Mouse (Mus musculus): ENCODE measurements around the gene Epha8.
A peak's percentile ranks its signal among the peaks of the same experiment; 100 is the strongest.

The Epha8 gene

GRCm38 (mm10) chr4:136907033-136907432 is 49.6 kb downstream of the Epha8 start:
- DNase-seq (ENCODE audit: low spot score in 2 of 2) = no peak

- DNase-seq (ENCODE audit: low spot score in 2 of 2) = no peak
These were observed 51.7 kb downstream of the Epha8 start for GRCm38 (mm10) chr4:136904767-136905539.

- no peak for DNase-seq (ENCODE audit: low spot score in 2 of 2)
These were observed 57.5 kb downstream of the Epha8 start for GRCm38 (mm10) chr4:136899154-136899553.

- DNase-seq (ENCODE audit: low spot score in 2 of 2) = no peak
These were observed 58.0 kb downstream of the Epha8 start, which contains the start of gene C1qa for GRCm38 (mm10) chr4:136898637-136899036. Gene C1qa (minus strand): TSS chr4:136898803.

- no peak for DNase-seq (ENCODE audit: low spot score in 2 of 2)
These were observed 58.5 kb downstream of the Epha8 start for GRCm38 (mm10) chr4:136898084-136898598.

GRCm38 (mm10) chr4:136896461-136896860 is 60.2 kb downstream of the Epha8 start:
- no peak for DNase-seq (ENCODE audit: low spot score in 2 of 2)

GRCm38 (mm10) chr4:136895861-136896260 is 60.8 kb downstream of the Epha8 start:
- no peak for DNase-seq (ENCODE audit: low spot score in 2 of 2)

- DNase-seq (ENCODE audit: low spot score in 2 of 2) = no peak
These were observed 61.8 kb downstream of the Epha8 start for GRCm38 (mm10) chr4:136894821-136895220.

GRCm38 (mm10) chr4:136893691-136894543 is 62.7 kb downstream of the Epha8 start:
- peak in 1 of 2 experiments; percentile 68 for DNase-seq (ENCODE audit: low spot score in 2 of 2)

GRCm38 (mm10) chr4:136892811-136893210 is 63.8 kb downstream of the Epha8 start, which contains the start of gene C1qc:
Gene C1qc (minus strand): TSS chr4:136893065.
- DNase-seq (ENCODE audit: low spot score in 2 of 2) = peak in 1 of 2 experiments; percentile 55

- no peak for DNase-seq (ENCODE audit: low spot score in 2 of 2)
These were observed 64.2 kb downstream of the Epha8 start for GRCm38 (mm10) chr4:136892371-136892770.

- DNase-seq (ENCODE audit: low spot score in 2 of 2) = no peak
These were observed 65.5 kb downstream of the Epha8 start for GRCm38 (mm10) chr4:136891115-136891514.

- DNase-seq (ENCODE audit: low spot score in 2 of 2) = no peak
These were observed 66.6 kb downstream of the Epha8 start for GRCm38 (mm10) chr4:136889981-136890380.

- no peak for DNase-seq (ENCODE audit: low spot score in 2 of 2)
These were observed 68.9 kb downstream of the Epha8 start for GRCm38 (mm10) chr4:136887714-136888113.

- DNase-seq (ENCODE audit: low spot score in 2 of 2) = no peak
These were observed 70.5 kb downstream of the Epha8 start, which contains the start of gene C1qb for GRCm38 (mm10) chr4:136886101-136886500. Gene C1qb (minus strand): TSS chr4:136886187.

All from frontal cortex, postnatal 10 days (tissue).